Mouse (Mus musculus) CH12.LX (cell line): ENCODE measurements around the gene Cebpa. TPM values are rescaled to one million over a fixed set of nuclear protein-coding genes. Genes with fewer than 3 reads are reported as not detected.

ENCODE experiments used
- DNase-seq: peaks from one replicate; pipeline ENCODE4 v3.0.0-alpha.2; 2013; ENCODE audit errors: extremely low read depth
- H3K27ac ChIP-seq: 2 replicates; pipeline ENCODE4 v1.5.1; 2012; ENCODE audit warnings: low read depth, mild to moderate bottlenecking, control low read depth, moderate library complexity; ENCODE audit not compliant: insufficient read depth
- H3K27me3 ChIP-seq: replicated peaks from 2 replicates; pipeline ENCODE3; 2012; ENCODE audit warnings: inconsistent platforms
- H3K36me3 ChIP-seq, 2 experiments: replicated peaks in 1 of 2; 2 replicates each; pipeline versions ENCODE3 to v1.6.1; 2012; ENCODE audit warnings: inconsistent platforms in 1 of 2, low read length in 1 of 2, mild to moderate bottlenecking in 1 of 2, mixed read lengths in 1 of 2, moderate library complexity in 1 of 2; ENCODE audit not compliant: control insufficient read depth in 1 of 2, insufficient read depth in 1 of 2
- H3K4me1 ChIP-seq, 2 experiments: 2 replicates each; pipeline ENCODE4 v1.6.1; 2012; ENCODE audit warnings: inconsistent platforms in 1 of 2, moderate library complexity in 1 of 2; ENCODE audit not compliant: insufficient read depth in 2 of 2, control insufficient read depth in 1 of 2
- H3K4me2 ChIP-seq: 2 replicates; pipeline ENCODE4 v1.6.1; 2012; ENCODE audit warnings: low read depth, mild to moderate bottlenecking, control low read depth; ENCODE audit not compliant: poor library complexity, insufficient read depth, severe bottlenecking
- H3K4me3 ChIP-seq, 3 experiments: fragments of 150-350 bp in 1 of 3; sonication (generic) in 1 of 3; replicated peaks in 1 of 3; 2 replicates each; pipeline versions ENCODE3 to v1.5.1; 2011 to 2012; ENCODE audit warnings: low read depth in 2 of 3, low read length in 2 of 3, mild to moderate bottlenecking in 2 of 3, moderate library complexity in 2 of 3, control low read depth in 1 of 3, improper control_type of control experiment in 1 of 3, inconsistent platforms in 1 of 3, mixed read lengths in 1 of 3; ENCODE audit not compliant: poor library complexity in 1 of 3
- H3K79me2 ChIP-seq: replicated peaks from 2 replicates; pipeline ENCODE4 v1.6.1; 2012; ENCODE audit warnings: mild to moderate bottlenecking, moderate library complexity; ENCODE audit not compliant: control insufficient read depth, poor library complexity, insufficient read depth, severe bottlenecking; ENCODE audit errors: extremely low read depth
- H3K9ac ChIP-seq: 2 replicates; pipeline ENCODE4 v1.6.1; 2012; ENCODE audit warnings: low read depth, mild to moderate bottlenecking, control low read depth, moderate library complexity; ENCODE audit not compliant: insufficient read depth
- H3K9me3 ChIP-seq: replicated peaks from 2 replicates; pipeline ENCODE3; 2012; ENCODE audit warnings: low read length, inconsistent platforms, mixed read lengths
- CHD1 ChIP-seq: IDR thresholded peaks from 2 replicates; pipeline ENCODE4 v1.6.1; 2012; ENCODE audit warnings: low read depth, low read length, improper control_type of control experiment, inconsistent platforms
- CHD2 ChIP-seq: IDR thresholded peaks from 2 replicates; pipeline ENCODE4 v1.6.1; 2011; ENCODE audit warnings: low read length, improper control_type of control experiment
- CTCF ChIP-seq, 2 experiments: IDR thresholded peaks in 1 of 2; conservative IDR thresholded peaks in 1 of 2; 2 replicates each; pipeline ENCODE4 v1.5.1; 2011 to 2012; ENCODE audit warnings: low read depth in 2 of 2, low read length in 2 of 2, improper control_type of control experiment in 1 of 2, inconsistent platforms in 1 of 2, mild to moderate bottlenecking in 1 of 2, moderate library complexity in 1 of 2
- E2F4 ChIP-seq: IDR thresholded peaks from 2 replicates; pipeline ENCODE4 v1.6.1; 2011; ENCODE audit warnings: low read depth, low read length, improper control_type of control experiment; ENCODE audit not compliant: insufficient replicate concordance
- ETS1 ChIP-seq: conservative IDR thresholded peaks from 2 replicates; pipeline ENCODE4 v1.6.1; 2012; ENCODE audit warnings: low read depth, mild to moderate bottlenecking, inconsistent platforms, low read length, improper control_type of control experiment, moderate library complexity
- GABPA ChIP-seq: IDR thresholded peaks from 2 replicates; pipeline ENCODE4 v1.6.1; 2012; ENCODE audit warnings: low read depth, low read length, improper control_type of control experiment, inconsistent platforms; ENCODE audit not compliant: insufficient replicate concordance
- JUND ChIP-seq: conservative IDR thresholded peaks from 2 replicates; pipeline ENCODE4 v1.6.1; 2011; ENCODE audit warnings: low read depth, low read length, improper control_type of control experiment
- KAT2A ChIP-seq: IDR thresholded peaks from 2 replicates; pipeline ENCODE4 v1.6.1; 2012; ENCODE audit warnings: low read length, improper control_type of control experiment, inconsistent platforms; ENCODE audit not compliant: insufficient replicate concordance
- MAFK ChIP-seq: IDR thresholded peaks from 2 replicates; pipeline ENCODE4 v1.6.1; 2011; ENCODE audit warnings: low read length, improper control_type of control experiment; ENCODE audit not compliant: insufficient replicate concordance
- MAZ ChIP-seq: IDR thresholded peaks from 2 replicates; pipeline ENCODE4 v1.6.1; 2012; ENCODE audit warnings: low read depth, mild to moderate bottlenecking, inconsistent platforms, low read length, improper control_type of control experiment, moderate library complexity
- MEF2A ChIP-seq: IDR thresholded peaks from 2 replicates; pipeline ENCODE4 v1.6.1; 2014; ENCODE audit warnings: low read depth, mild to moderate bottlenecking, inconsistent platforms, low read length, improper control_type of control experiment, borderline replicate concordance
- NELFE ChIP-seq: IDR thresholded peaks from 2 replicates; pipeline ENCODE4 v1.6.1; 2011; ENCODE audit warnings: low read depth, low read length, improper control_type of control experiment
- PAX5 ChIP-seq: IDR thresholded peaks from 2 replicates; pipeline ENCODE4 v1.6.1; 2012; ENCODE audit warnings: low read length, inconsistent platforms, mixed read lengths
- POLR2AphosphoS2 ChIP-seq: IDR thresholded peaks from 2 replicates; pipeline ENCODE4 v1.6.1; 2011; ENCODE audit warnings: low read depth, low read length, improper control_type of control experiment
- RAD21 ChIP-seq: IDR thresholded peaks from 2 replicates; pipeline ENCODE4 v1.6.1; 2011; ENCODE audit warnings: low read depth, mild to moderate bottlenecking, low read length, improper control_type of control experiment, moderate library complexity
- RCOR1 ChIP-seq: conservative IDR thresholded peaks from 2 replicates; pipeline ENCODE4 v1.6.1; 2012; ENCODE audit warnings: low read depth, mild to moderate bottlenecking, inconsistent platforms, low read length, improper control_type of control experiment
- TCF12 ChIP-seq: IDR thresholded peaks from 2 replicates; pipeline ENCODE4 v1.6.1; 2014; ENCODE audit warnings: low read depth, mild to moderate bottlenecking, inconsistent platforms, low read length, improper control_type of control experiment
- UBTF ChIP-seq: IDR thresholded peaks from 2 replicates; pipeline ENCODE4 v1.6.1; 2012; ENCODE audit warnings: low read depth, mild to moderate bottlenecking, inconsistent platforms, low read length, improper control_type of control experiment, moderate library complexity
- USF2 ChIP-seq: conservative IDR thresholded peaks from 2 replicates; pipeline ENCODE4 v1.6.1; 2011; ENCODE audit warnings: low read depth, low read length, improper control_type of control experiment
- ZKSCAN1 ChIP-seq: IDR thresholded peaks from 2 replicates; pipeline ENCODE4 v1.6.1; 2012; ENCODE audit warnings: low read depth, inconsistent platforms, low read length, improper control_type of control experiment, borderline replicate concordance
- ZMIZ1 ChIP-seq: IDR thresholded peaks from 2 replicates; pipeline ENCODE4 v1.6.1; 2012; ENCODE audit warnings: low read depth, mild to moderate bottlenecking, inconsistent platforms, low read length, improper control_type of control experiment
- dilution Hi-C: fragments of 300-500 bp; cut with MboI; formaldehyde crosslinking; loops from 2 replicates; pipeline ENCODE4 v1.14.3; 2020; ENCODE audit warnings: low sequenced_read_pairs; ENCODE audit not compliant: extremely low pct_unique_long_range_greater_than_20kb, extremely low pct_ligation_motif_present
- in situ Hi-C: fragments of 300-500 bp; cut with MboI; formaldehyde crosslinking; loops from 3 replicates; pipeline ENCODE4 v1.14.3; 2019; ENCODE audit warnings: low sequenced_read_pairs, low pct_ligation_motif_present, low pct_unique_long_range_greater_than_20kb, mixed read lengths
- polyA plus RNA-seq: library from polyadenylated mRNA; unstranded; fragments of >175 nt; gene quantifications from 2 replicates; pipeline ENCODE4 v1.2.1, GENCODE M21; 2012; ENCODE audit warnings: low read depth; ENCODE audit not compliant: insufficient read length
- total RNA-seq, 2 experiments: library from RNA; depleted of rRNA; stranded (reverse); fragments of 300-350 nt in 1 of 2; fragments of >200 nt in 1 of 2; gene quantifications; 2 replicates each; pipeline ENCODE4 v1.2.3; 2012 to 2014

The Cebpa gene
- total and polyA plus RNA-seq, 3 experiments = not detected

DNA sequence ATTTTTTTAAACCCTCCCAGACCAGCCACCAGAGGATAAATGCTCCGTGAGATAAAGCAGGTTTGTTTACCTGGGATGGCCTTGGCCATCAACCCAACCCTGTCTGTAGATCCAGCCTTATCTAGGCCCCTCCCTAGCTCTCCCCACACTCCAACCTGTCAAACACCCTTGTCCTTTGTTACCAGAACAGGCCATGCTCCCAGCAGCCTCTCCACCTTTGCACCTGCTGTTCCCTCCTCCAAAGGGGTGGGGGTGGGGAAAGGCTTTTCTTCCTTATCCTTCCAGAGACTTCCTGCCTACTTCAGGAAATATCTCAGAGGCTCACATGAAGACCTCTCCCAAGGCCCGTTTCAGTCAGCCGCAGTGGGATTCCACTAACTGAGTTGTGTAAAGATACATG is 2.6 kb upstream of the Cebpa start:
- no peak overlapping the region for H3K27ac ChIP-seq
- H3K4me1 ChIP-seq = no peaks in the 10 kb centered on the region
- in situ Hi-C loops = no loop called here
- no peaks in the 10 kb centered on the region for H3K36me3 ChIP-seq
- H3K4me3 ChIP-seq = no peak overlapping the region
- H3K9me3 ChIP-seq = peaks cover 24% of the 10 kb centered on the region
- no peaks in the 10 kb centered on the region for H3K79me2 ChIP-seq
- DNase-seq = no peak
- TF ChIP-seq GABPA = no peak
- TF ChIP-seq NELFE = no peak
- TF ChIP-seq MAZ = no peak
- TF ChIP-seq ZKSCAN1 = no peak
- no peak for TF ChIP-seq RCOR1
- TF ChIP-seq KAT2A = no peak
- TF ChIP-seq UBTF = no peak
- TF ChIP-seq USF2 = no peak
- TF ChIP-seq POLR2AphosphoS2 = no peak
- TF ChIP-seq JUND = no peak
- TF ChIP-seq MEF2A = no peak
- no peak for TF ChIP-seq PAX5
- no peak for TF ChIP-seq CHD1
- no peak for TF ChIP-seq MAFK
- no peak overlapping the region for H3K9ac ChIP-seq
- no peak overlapping the region for H3K4me2 ChIP-seq
- no peaks in the 10 kb centered on the region for H3K27me3 ChIP-seq
- dilution Hi-C loops = no loop called here

- no peaks in the 10 kb centered on the region for H3K36me3 ChIP-seq
- no peak overlapping the region for H3K4me2 ChIP-seq
- H3K9ac ChIP-seq = no peak overlapping the region
- in situ Hi-C loops = no loop called here
- no peak overlapping the region for H3K27ac ChIP-seq
- no peaks in the 10 kb centered on the region for H3K79me2 ChIP-seq
- no peak overlapping the region for H3K4me3 ChIP-seq
- TF ChIP-seq CTCF (conservative IDR thresholded peaks at IDR 0.05 in 1 of 2, IDR thresholded peaks at IDR 0.05 in 1 of 2; ENCODE audit: low read depth in 2 of 2, low read length in 2 of 2) (no peak), CHD2 (no peak), E2F4 (no peak), MAZ (no peak), RAD21 (no peak), ETS1 (no peak), NELFE (no peak), GABPA (no peak), ZMIZ1 (no peak), ZKSCAN1 (no peak), PAX5 (no peak), TCF12 (no peak)
- no peaks in the 10 kb centered on the region for H3K4me1 ChIP-seq
- H3K9me3 ChIP-seq = peaks cover 24% of the 10 kb centered on the region
- H3K27me3 ChIP-seq = no peaks in the 10 kb centered on the region
- dilution Hi-C loops = no loop called here
- no peak for DNase-seq
Measured at GRCm38 (mm10) chr7:35117052-35117451, 2.0 kb upstream of the Cebpa start.
